Mouse (Mus musculus): Measurements from ENCODE around the gene Klf15.

Klf15 gene

DNA sequence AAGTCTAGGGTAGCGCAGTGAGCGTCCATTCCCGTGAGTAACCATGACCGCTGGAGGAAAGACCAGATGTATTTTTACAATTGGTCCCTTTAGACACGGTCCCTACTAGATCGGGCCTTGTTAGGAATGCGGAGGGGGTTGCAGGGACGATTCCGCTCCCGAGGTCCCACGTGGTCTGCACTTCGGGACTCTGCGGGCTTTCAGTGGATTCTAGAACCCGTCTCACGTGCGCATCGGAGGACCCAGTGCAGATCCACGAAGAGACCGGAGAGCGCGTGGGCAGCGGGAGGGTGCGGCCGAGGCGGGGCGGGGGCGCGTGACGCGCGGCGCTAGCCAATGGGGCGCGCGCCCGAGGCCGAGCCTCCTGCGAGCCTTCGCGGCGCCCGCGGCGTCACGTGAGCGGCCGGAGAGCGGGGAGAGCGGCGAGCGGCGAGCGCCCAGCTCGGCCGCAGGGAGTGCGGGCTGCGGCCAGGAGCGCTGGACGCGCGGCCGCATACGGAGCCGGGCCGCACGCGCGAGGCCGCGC, at the start of gene Klf15:
Klf15 (plus strand) TSS at position 396 of the 526 bp plus-strand sequence.
- no peak for DNase-seq (ENCODE audit: low spot score)

DNA sequence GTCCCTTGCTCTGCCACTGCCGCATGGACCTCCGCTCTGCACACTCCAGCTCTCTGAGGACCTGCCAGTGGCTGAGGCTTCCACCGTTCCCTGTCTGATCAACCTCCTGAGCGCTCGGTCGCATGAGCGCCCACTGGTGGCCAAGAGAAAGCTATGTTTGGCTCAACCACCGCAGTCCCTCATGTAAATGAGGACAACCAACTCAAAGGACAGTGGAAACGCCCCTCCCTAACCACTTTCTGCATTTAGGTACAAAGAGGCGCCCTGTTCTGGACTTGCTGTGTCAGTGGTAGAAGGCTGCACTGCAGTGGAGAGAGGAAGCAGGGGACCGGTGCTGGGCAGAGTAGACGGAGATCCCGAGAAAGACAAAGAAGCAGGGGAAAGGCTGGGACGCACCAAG, 39.8 kb upstream of the Klf15 start:
- no peak for DNase-seq (ENCODE audit: low spot score)

DNA sequence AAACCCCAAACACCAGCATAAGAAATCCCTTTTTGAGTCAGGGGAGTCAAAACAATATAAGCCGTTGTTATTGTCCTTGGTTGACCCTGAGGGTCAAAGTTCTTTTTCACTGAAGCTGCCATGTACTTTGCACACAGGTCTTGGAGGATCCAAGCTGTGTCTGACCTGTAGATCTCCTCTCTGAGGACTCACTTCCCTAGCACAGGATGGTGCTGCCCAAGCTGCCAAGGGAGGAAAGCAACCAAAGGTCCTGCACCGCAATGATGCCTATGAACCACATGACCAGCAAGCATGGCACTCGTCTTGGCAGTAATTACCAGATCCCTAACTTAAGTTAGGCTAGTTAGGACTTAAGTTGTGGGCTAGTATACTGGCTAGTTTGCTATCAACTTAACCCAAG, 37.0 kb upstream of the Klf15 start:
- no peak for DNase-seq (ENCODE audit: low spot score)

DNA sequence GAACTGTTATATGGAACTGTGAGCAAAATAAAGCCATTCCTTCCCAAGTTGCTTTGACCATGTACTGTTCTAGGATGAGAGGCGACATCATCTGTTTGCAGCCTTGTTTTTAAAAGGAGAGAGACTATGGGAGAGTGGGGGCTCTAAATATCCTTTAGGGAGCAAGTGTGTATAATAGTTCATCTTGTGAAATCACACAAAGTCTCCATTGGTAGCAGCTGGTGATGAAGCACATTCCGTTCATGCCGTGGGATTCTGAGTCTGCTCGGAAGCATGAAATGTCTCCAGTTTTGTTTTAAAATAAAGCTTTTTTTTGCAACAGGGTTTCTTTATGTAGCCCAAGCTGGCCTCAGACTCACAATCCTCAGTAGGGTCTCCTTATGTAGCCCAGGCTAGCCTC, 36.4 kb upstream of the Klf15 start:
- no peak for DNase-seq (ENCODE audit: low spot score)

DNA sequence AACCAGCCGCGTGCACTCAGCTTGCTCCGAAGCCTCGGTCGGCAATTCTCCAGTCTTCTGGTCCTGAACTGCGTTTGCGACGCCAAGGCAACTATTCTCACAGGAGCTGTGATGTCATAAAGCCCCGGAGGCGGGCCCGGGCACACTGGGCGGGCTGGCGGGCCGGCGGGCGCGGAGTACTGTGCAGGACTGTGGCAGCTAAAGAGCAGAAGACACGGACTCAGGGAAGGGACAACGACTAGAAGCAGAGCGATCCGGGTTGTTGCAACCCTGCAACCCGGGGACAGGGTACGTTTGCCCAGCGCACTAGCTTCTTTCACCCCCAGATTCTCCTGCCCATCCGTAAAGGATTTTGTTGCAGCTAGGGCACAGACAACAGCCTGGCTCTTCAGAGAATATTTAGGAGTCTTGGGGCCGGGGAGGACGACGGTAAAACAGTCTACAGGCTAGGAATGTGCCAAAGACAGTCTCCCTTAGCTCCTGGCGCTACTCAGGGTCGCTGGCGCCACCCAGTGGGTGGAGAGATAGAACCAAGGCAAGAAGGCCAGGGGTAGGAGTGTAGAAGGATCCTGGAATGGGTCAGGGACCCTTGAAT, 33.9 kb upstream of the Klf15 start, which contains the start of gene Cfap100:
Cfap100 (minus strand) TSS at position 418 of the 595 bp plus-strand sequence.
- DNase-seq (ENCODE audit: low spot score), result no peak

DNA sequence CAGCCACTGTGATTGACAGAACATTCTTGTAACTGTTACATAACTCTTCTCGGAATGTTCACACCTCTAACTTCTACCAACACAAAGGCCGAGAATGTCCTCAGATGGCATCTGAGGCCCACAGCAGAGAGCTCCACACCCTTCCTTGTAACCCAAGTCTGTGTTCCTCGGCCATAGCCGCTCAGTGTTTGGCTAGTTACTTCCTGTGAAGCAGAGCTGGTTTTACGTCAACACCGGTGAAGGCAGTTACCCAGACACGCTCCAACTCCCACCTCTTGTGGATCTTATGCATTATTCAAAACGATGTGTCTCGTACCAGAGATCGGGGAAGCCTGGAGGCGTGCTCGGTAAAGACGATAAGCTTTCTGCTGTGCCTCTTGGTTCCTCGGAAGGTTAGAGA, 32.5 kb upstream of the Klf15 start:
- DNase-seq (ENCODE audit: low spot score), result no peak

DNA sequence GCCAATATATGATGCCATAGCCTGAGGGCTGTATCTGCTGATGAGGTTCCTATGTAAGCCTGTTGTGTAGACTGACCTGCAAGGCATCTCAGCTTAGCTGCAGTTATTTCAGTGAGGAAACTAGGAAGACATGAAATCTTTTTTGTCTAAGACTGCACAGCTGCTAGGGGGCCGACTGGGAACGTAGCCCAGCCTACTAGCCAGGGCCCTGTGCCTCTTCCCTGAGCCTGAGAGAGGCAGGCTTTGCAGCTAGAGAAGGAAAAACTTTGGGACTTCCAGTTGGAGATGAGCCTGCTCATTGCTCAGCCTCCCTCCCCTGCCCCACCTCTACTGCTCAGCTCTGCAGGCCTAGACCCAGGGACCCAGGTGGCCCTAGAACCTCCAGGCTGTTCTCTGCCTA, 30.9 kb upstream of the Klf15 start:
- DNase-seq (ENCODE audit: low spot score), result no peak

DNA sequence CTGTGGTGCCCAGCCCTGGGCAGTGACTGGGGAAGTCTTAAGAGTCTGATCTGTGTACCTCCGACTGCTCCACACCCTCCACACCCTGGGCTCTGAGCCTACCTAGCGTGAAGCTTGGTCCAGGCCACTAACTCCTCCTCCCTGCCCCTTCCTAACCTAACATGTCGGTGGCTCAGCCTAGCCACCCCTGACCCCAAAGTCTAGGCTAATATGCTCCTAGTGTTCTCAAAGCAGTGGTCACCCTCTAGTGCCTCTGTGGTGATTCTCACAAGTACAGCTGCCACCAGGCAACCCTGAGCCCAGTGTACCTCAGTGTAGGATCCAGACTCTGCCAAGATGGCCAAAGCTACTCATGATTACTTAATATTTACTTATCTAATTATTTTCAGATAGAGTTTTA, 27.7 kb upstream of the Klf15 start:
- DNase-seq (ENCODE audit: low spot score), result no peak

DNA sequence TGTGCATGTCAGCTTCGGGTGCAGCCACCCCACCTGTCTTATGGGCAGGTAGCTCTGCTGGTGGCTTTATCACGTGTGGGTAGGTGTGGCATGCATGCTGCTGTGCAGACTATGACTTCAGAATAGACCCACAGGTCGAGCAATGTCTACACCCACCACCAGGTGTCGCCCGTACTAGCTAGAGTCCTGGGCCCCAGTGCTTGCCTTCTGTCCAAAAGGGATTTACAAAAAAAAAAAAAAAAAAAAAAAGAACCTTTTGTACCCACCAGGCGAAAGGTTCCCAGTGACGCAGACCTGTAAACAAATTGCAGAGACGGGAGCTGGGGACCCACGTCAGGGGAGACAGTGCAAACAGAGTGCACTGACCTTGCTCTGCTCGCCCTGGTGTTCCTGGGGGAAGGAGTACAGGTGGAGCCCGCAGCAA, 27.2 kb upstream of the Klf15 start:
- peak; percentile 41 for DNase-seq (ENCODE audit: low spot score)

DNA sequence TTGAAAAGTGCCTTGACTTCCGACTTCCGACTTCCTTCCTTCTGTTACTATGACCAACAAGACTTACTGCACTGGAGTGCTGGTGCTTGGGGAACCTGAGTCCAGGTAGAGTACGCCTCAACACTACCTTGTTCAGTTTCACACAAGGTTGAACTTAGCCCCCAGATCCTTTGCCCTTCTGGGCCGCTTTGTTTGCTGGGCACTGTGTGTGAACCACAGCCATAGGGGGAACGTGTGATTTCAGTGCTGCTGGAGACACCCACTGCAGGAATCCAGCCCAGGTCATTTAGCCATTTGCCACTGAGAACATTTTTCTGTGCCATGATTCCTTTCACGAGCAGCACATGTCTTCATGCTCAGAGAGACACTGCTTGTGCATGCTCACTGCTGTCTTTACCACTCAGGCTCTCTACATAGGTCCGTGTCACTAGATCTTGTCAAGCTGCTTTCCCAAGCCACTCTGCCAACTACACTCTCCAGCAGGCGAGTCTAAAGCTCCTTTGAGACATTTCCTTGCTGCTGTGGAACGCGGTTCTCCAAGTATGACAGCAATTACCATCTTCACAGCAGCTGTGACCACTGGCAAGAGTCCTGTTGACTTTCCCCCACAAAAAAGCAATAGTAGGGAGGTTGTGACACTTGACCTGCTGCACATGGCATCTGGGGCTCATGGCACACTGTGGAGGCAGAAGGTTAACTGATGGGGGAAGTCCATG, 26.0 kb upstream of the Klf15 start:
- DNase-seq (ENCODE audit: low spot score), result no peak

DNA sequence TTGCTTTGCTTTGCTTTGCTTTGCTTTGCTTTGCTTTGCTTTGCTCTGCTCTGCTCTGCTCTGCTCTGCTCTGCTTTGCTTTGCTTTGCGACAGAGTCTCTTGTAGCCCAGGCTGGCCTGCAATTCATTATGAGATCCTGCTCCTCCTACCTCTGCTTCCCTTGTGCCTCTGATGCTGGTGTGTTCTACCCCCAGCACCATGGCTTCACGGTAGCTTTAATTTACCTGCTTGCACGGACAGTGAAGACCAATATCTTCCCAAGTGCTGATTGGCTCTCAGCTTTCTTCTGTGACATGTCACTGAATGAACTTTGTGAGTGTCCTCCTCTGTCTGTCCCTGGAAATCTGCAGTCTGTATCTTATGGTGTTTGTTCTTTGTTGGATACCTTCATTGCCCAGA, 25.3 kb upstream of the Klf15 start:
- no peak for DNase-seq (ENCODE audit: low spot score)

DNA sequence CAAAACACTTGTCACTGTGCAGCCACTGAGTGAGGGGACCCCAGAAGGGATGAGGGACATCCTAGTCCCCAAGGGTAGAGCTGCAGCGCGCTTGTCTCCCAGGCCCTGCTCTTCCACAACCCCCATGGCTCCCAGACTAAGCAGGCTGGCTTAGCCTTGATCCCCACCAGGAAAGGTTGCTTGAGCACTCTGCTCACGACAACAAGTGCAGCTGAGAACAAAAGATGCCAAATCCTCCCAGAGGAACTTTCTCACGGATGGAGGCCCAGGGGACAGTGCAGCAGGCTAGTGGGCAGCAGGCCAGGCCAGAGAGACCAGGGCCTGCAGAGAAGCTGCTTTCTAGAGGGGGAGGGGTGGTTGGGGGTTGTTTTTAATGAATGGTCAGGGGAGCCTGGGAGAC, 15.5 kb upstream of the Klf15 start:
- DNase-seq (ENCODE audit: low spot score), result no peak

DNA sequence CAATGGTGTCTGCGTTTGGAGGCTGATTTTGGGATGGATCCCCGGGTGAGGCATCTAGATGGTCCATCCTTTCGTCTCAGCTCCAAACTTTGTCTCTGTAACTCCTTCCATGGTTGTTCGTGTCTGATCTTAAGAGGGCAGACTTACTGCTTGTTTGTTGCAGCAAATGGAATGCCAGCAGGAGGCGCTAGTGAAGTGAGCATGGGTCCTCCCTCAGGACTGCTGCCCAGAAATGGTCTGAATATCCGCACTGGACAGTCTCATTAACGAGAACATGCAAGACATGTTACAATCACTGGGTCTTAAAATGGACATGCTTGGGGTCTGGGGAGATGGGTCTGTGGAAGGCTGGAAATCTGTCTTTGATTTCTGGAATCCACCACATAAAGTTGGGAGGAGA, 12.2 kb upstream of the Klf15 start:
- peak; percentile 66 for DNase-seq (ENCODE audit: low spot score)

DNA sequence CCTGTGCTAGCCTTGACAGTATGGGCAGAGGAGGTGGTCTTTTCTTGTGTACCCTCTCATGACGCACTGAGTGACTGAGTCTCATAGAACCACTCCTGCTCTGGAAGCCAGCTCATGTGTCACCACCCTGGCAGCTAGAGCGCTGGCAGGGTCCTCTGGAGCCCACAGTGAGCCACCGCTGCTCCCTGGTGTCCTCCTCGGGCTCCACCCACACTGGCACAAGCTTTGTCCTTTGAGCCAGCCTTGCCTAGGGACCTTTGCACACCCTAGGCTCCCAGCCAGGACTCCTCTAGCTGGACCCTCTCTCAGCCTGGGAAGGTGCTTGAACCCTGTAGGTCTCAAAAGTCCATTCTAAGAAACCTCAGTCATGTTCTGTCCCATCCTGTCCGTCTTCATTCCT, 11.7 kb upstream of the Klf15 start:
- DNase-seq (ENCODE audit: low spot score), result no peak

DNA sequence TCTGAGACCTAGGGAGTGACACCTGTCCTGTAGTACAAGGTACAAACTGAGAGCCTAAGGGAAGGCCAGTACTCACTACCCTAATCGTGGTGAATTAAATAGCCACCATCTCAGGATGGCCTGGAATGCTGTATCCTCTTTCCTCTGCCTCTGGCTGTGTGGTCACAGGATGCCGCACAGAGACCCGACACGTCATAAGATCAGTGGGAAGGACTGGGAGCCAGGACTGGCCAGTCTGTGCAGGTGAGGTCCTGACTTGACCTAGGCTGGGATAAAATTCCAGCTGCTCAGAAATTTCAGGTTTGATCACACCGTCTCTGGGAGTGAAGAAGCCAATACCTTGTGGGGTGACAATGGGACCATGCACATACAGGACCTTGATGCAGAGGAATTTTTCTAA, 10.9 kb upstream of the Klf15 start:
- no peak for DNase-seq (ENCODE audit: low spot score)

DNA sequence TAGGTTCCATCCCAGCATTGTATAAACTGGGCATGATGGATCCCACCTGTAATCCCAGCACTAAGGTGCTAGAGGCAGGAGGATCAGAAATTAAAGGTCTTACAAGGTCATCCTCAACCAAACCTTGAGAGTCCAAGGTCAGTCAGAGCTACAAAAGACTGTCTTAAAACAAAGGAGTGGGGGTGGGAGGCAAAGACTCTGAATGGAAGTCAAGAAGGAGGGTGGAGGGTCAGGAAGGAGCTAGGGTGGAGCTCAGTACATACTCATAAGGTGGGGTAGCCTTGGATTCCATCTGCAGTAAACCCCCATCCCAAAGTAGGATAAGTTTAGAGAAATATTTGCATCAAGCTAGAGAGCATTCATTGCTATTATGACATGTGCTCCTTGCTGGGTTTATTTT, 9.8 kb upstream of the Klf15 start:
- DNase-seq (ENCODE audit: low spot score), result no peak

DNA sequence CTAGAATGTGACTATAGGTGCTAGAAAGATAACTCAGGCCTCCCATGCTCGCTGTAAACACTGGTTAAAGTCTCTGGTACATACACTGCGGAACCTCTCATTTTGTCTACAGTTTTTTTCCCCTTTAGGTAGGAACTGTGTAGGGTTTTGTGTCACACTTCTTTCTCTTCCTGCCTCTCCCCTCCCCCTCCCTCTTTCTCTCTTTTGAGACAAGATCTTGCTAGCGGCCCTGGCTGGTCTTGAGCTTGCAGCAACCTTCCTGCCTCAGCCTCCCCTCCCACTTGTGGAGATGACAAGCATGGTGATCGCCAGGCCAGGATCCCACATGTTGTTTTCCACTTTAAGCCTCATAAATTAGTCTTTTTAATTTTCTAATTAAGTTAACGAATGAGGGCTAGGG, 8.6 kb upstream of the Klf15 start:
- no peak for DNase-seq (ENCODE audit: low spot score)

DNA sequence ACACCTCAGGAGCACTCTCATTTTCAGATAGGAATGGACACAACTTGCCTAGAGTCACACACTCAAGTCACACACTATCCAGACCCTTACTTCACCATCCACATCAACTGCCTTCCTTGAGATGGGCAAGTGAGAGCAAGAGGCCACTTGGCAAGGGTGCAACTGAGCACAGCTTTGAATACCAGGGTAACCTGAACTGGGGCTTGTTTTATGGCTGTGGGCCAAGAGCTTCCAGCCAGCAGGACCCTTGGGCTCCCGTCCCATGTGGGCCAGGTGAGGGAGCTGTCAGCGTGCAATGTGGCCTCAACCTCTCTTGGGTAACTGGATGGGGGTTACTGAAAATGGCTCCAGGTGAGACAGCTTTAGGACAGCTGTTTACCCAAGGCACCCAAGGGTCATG, 5.0 kb upstream of the Klf15 start:
- DNase-seq (ENCODE audit: low spot score), result no peak

DNA sequence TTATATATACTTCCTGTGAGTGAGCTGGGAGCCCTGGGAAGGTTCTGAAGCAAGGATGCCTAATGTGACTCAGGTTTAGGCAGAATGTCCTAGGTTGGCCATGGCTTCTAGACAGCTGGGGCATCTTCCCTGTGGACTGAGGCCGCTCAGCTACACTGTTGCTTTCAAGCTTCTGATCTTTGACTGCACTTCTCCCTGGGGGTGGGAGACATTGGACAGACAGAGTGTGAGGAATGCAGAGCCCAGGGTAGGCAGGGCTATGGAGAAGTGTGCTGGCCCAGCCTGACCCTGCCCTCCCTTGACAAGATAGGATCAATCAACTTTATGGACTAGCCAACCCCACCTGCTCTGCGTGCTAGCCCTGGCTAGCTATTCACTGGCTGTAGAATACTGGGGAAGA, 1.2 kb upstream of the Klf15 start:
- no peak for DNase-seq (ENCODE audit: low spot score)

DNA sequence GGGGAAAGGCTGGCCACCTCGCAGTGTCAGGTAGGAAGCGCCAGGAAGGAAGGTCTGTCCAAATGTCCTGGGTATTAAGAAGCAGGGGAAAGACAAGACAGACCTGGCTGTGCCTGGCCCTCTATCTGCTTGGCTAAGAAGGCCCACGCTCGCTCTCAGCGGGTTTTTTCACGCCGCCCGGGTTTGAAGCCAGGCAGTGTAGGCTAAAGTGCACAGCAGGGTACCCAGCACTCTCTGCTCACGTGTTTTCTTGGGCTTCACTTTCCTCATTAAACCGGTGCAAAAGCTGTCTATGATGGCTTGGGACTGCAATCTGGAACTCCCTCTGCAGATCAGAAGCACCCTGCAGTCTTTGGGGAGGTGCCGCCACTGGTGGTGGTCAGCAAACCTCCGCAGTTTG, 605 bp upstream of the Klf15 start:
- DNase-seq (ENCODE audit: low spot score), result no peak

DNA sequence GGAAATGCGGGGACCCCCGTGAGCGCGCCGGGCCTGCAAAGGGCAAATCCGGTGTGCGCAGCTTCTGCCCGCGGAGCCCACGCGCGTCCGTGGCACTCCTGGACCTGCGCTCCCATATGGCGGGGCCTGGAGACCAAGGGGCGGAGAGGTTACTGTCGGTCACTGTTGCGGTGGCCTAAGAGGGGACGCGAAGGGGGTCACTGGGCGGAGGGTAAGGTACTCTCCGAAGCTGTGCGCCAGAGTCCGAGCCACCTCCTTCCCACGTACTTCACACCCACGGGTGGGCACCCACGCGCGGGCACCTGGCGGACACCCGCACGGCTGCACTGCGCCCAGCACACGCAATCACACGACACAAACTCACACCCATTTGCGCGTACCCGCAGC, 458 bp downstream of the Klf15 start:
- no peak for DNase-seq (ENCODE audit: low spot score)

DNA sequence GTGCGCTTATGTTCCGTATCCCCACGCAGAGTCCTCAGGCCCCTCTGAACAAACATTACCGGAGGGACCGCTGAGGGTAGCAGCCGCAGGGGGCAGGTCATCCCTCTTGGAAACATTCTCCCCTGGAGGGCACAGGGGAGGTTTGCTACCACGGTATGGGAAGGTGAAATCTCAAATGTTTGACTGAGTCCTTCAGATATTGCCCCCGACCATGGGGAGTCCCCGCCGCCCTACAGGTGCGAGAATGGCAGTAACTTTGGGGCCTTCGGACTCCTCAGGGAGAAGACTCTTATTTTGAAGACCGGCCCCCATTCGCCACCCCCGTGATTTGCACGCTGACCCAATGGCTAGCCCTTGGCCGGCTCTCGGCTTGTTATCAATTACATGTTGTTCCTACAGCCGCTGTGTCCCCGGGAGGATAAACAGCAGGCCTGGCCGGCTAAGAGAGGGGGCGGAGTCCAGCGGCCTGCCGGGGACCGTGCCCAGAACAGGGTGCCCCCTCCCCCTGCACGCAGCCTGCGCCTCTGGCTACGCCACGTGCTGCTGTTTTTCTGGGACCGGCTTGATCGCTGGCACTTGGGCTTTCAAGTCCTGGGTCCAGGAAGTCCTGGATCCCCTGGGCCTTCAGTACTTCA, 969 bp downstream of the Klf15 start:
- peak; percentile 65 for DNase-seq (ENCODE audit: low spot score)

DNA sequence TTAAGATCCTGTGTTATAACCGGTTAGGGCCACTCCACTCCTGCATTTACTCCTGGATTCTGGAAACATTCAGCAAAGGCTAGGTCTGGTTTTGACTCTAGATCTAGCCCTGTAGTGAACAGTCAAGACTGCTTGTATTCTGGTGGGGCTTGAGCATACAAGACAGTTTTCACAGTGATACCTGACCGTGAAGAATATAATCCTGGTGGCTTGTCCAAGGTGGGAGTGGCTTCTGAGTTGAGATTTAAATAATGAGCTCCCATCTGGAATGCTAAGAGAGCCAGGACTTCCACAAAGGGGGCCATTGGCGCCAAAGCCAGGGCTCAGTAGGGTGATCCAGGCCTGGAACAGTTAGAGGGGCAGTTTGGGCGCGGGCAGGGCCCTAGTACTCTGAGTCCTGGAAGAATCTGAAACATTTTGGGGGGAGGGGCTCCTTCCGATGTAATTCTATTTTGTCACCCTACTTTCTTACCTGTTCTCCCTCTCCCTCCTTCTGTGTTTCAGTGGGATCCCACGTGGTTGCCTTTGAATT, 1.6 kb downstream of the Klf15 start:
- no peak for DNase-seq (ENCODE audit: low spot score)

All from urinary bladder, postnatal 10 days (tissue).